Mouse (Mus musculus) C3H10T1/2 (cell line): Measurements from ENCODE around the gene Ugt1a6a. TPM values are rescaled to one million over a fixed set of nuclear protein-coding genes. Genes with fewer than 3 reads are reported as not detected.

ENCODE experiments used
- polyA plus RNA-seq, 2 experiments: library from polyadenylated mRNA; unstranded; fragments of >200 nt; fragmentation: generic; extraction: Trizol; gene quantifications; one replicate each; pipeline ENCODE4 v1.2.1; 2012; ENCODE audit warnings: missing spikeins in 2 of 2

The Ugt1a6a gene
- polyA plus RNA-seq: 10 to 100 TPM in 1 of 2 experiments, 1 to 10 TPM in 1; 2.7 to 52.2 TPM

GRCm38 (mm10) chr1:88134457-88135011, at the start of gene Ugt1a6a:
Gene Ugt1a6a (plus strand): TSS chr1:88134809.

GRCm38 (mm10) chr1:88087513-88087912, 47.1 kb upstream of the Ugt1a6a start, which contains the start of gene Ugt1a8:
Gene Ugt1a8 (plus strand): TSS chr1:88087813.

GRCm38 (mm10) chr1:88094941-88095492, 39.6 kb upstream of the Ugt1a6a start, which contains the start of gene Ugt1a7c:
Gene Ugt1a7c (plus strand): TSS chr1:88095062.

DNA sequence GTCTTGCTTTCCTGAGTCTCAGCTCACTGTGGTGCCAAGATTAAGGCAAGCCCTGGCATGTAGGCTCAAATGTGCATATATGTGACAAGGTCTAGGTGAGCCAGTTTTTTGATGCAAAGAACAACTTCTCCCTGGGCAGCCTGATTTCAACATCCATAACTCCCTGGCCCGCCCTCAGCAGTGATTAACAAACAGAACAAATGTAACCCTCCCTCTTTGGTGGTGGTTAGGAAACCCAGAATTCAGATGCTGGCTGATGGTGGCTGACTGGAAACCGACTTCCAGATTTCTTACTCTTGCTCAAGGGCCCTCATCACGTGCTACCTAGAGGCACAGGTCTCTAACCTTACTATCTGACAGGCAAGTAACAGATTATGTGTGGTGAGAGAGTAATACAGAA, 31.6 kb upstream of the Ugt1a6a start, which contains the start of gene Ugt1a6b:
Gene Ugt1a6b (plus strand): TSS at position 234 of the 400 bp plus-strand sequence.

DNA sequence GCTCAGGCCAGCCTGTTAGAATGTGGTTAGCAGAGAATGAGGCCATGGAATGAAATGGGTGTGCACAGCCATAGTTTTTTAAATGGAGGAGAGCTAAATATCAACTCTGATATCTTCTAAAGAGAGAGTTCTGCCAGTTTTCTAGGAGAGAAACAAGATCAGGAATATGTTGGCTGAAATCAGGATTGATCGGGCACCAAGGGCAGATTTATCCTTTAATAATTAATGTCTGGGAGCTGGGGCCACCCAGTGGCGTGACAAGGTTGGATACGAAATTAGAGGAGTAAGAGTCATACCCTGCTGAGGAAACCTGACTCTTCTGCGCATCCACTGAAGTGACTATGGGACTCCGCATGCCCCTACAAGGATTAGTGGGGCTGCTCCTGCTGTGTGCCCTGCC, 31.1 kb downstream of the Ugt1a6a start, which contains the start of gene Ugt1a5:
Gene Ugt1a5 (plus strand): TSS at position 302 of the 400 bp plus-strand sequence.

GRCm38 (mm10) chr1:88200456-88200855, 65.8 kb downstream of the Ugt1a6a start, which contains the start of gene Ugt1a2:
Gene Ugt1a2 (plus strand): TSS chr1:88200601.

GRCm38 (mm10) chr1:88205294-88205922, 70.8 kb downstream of the Ugt1a6a start, which contains the start of gene Dnajb3:
Gene Dnajb3 (minus strand): TSS chr1:88205782.

GRCm38 (mm10) chr1:88211812-88212211, 77.2 kb downstream of the Ugt1a6a start, which contains the start of gene Ugt1a1:
Gene Ugt1a1 (plus strand): TSS chr1:88211959.

GRCm38 (mm10) chr1:88226670-88227379, 92.2 kb downstream of the Ugt1a6a start, which contains the start of gene Mroh2a:
Gene Mroh2a (plus strand): TSS chr1:88226986.

Other genes starting within 250 kb of the Ugt1a6a start
- 10 to 100 TPM in 1 of 2 experiments, under 1 TPM in 1; 0.91 to 11.6 TPM for gene Usp40, start 126.3 kb upstream of the Ugt1a6a start, polyA plus RNA-seq
- not detected for gene Ugt1a10, start 79.4 kb upstream of the Ugt1a6a start, polyA plus RNA-seq
- gene Ugt1a9, start 64.0 kb upstream of the Ugt1a6a start, polyA plus RNA-seq: not detected
- gene Ugt1a8, start 47.0 kb upstream of the Ugt1a6a start, polyA plus RNA-seq: not detected
- gene Ugt1a7c, start 39.7 kb upstream of the Ugt1a6a start, polyA plus RNA-seq: 1 to 10 TPM in 1 of 2 experiments, under 1 TPM in 1; 0.27 to 3.9 TPM
- under 1 TPM; 0.18 to 0.72 TPM for gene Ugt1a6b, start 31.6 kb upstream of the Ugt1a6a start, polyA plus RNA-seq
- gene Ugt1a5, start 31.2 kb downstream of the Ugt1a6a start, polyA plus RNA-seq: under 1 TPM; 0.02 to 0.32 TPM
- under 1 TPM; 0.04 to 0.21 TPM for gene Ugt1a2, start 65.8 kb downstream of the Ugt1a6a start, polyA plus RNA-seq
- gene Dnajb3, start 71.0 kb downstream of the Ugt1a6a start, polyA plus RNA-seq: under 1 TPM in 1 of 2 experiments, not detected in 1; 0.08 TPM
- under 1 TPM in 1 of 2 experiments, not detected in 1; 0.15 TPM for gene Ugt1a1, start 77.2 kb downstream of the Ugt1a6a start, polyA plus RNA-seq
- 1 to 10 TPM in 1 of 2 experiments, under 1 TPM in 1; 0.15 to 1.0 TPM for gene Mroh2a, start 92.2 kb downstream of the Ugt1a6a start, polyA plus RNA-seq
- gene Hjurp, start 142.8 kb downstream of the Ugt1a6a start, polyA plus RNA-seq: 10 to 100 TPM; 14.5 to 62.3 TPM
- gene Trpm8, start 142.9 kb downstream of the Ugt1a6a start, polyA plus RNA-seq: not detected